Mouse (Mus musculus) liver, adult 10 weeks (tissue): ENCODE measurements around the gene Chuk. TPM values are rescaled to one million over a fixed set of nuclear protein-coding genes. Genes with fewer than 3 reads are reported as not detected.

Experiments used
- polyA plus RNA-seq: library from polyadenylated mRNA; stranded (reverse); fragments of 350-450 nt; fragmentation: Illumina TruSeq; extraction: RNeasy Lipid Tissue Mini Kit (QIAGEN cat#74804); gene quantifications from one replicate; pipeline ENCODE4 v1.2.3, GENCODE M21; 2014; ENCODE audit warnings: low read depth, low replicate concordance

The Chuk gene
- polyA plus RNA-seq, result 245 TPM

DNA sequence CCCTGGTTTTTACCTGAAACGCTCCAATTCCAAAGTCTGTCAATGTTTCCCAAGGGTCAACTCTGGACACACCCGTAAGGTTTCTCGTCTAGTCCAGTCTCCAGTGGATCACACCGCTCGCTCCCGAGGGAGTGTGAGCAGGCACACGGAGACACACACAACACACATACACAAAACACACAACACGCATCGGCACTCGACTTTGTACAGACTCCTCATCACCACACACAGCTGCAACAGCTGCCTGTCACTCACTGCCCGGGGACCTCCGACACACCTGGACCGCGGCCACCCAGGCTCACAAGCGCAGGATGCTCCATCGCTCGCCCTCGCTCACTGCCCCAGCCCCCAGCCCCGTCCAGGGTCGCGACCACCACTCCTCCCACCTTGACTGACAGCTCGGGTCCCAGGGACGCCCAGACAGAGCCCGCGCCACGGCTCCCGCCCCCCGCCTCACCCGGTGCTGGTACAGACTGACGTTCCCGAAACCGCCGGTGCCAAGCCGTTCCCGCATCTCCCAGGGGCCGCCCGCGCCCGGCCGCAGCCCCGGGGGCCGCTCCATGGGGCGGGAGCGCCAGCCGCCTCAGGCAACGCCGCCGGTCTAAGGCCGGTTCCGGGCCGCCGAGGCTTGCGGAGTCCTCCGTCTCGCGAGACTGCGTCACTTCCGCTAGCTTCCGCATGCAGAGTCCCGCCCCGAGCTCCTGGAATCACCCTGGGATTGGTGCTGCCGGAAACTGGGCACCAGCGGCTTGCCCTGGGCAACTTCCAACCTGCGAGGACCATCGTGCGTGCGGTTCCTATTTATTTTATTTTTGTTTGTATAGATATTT lies at the start of gene Chuk:
Chuk (minus strand) TSS at position 650 of the 830 bp plus-strand sequence.

DNA sequence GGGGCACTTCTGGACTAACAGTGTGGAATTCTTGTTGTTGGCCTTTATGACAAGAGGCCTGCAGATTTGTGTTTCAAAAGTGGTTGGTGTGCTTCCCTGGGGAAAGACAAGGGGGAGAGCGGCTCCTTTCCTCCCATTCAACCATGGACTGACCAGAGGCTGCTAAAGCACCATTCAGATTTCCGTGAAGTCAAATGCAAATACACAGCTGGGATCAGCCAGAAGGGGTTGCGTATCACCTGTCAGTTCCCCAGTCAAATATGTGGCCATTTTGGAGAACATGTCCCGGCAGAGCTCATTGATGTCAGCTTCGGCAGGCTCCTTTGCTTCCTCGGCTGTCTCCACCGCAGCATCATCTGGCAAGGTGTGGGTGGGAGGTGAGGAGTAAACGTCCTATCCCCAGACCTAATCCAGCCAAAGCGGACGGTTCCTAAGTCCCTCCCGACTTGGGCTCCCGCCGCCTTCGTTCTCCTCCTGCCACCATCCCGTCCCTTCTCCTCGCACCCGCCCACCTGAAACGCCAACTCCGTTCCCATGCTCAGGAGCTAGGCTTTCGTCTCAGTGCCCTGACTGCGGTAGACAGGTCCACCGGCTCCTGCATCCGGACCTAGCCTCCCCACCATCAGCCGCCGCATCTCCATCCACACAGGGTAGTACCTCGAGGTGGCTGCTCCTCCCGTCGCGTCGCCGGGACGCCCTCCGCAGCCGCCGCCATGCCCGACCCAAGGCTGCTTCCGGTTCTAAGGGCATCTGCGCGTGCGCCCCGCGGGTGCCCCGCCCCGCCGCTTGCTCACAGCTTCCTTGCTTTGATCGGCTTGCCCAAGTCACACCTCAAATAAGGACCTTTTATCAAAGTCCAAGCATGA lies 38.7 kb upstream of the Chuk start, which contains the start of gene Bloc1s2:
Bloc1s2 (minus strand) TSS at position 745 of the 866 bp plus-strand sequence.

DNA sequence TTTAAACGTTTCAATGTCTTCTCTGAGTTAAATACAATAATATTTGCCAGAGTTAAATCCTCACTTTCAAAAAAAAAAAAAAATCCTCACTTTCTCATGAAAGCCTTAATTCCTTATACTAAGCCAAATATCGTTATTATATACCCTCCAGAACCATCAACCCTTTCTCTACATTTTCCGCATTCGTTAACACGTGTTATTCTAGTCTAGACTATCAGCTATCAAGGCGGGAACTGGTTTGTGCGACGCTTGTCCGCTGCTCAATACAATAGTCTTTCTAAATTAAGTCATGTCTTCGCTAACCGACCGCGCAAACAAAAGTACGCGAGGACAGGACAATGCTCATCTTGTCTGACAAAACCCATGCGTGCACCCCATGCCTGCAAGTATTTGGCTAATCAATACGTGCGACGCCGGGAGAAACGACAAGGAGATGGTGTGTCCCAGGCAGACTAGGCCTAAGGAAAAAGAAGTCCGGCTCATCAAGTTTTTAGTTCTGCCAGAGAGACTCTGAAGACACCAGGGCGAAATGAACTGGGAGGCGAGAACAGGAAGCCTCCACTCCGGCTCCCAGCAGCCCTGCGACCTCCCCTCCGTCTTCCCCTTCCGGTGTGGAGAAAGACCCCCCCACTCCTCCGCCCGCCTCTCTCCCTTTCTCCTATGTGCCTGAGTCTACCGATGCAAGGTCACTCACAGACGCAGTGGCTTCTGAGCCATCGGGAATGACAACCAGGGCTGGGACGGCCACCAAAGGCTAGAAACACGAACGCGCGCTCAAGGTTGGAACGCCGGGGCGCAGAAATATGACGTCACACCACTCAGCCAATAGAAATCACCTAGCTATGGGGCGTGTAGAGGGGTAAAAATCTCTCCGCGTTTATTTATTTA lies 28.0 kb upstream of the Chuk start, which contains the start of gene Cwf19l1:
Cwf19l1 (minus strand) TSS at position 805 of the 888 bp plus-strand sequence.

DNA sequence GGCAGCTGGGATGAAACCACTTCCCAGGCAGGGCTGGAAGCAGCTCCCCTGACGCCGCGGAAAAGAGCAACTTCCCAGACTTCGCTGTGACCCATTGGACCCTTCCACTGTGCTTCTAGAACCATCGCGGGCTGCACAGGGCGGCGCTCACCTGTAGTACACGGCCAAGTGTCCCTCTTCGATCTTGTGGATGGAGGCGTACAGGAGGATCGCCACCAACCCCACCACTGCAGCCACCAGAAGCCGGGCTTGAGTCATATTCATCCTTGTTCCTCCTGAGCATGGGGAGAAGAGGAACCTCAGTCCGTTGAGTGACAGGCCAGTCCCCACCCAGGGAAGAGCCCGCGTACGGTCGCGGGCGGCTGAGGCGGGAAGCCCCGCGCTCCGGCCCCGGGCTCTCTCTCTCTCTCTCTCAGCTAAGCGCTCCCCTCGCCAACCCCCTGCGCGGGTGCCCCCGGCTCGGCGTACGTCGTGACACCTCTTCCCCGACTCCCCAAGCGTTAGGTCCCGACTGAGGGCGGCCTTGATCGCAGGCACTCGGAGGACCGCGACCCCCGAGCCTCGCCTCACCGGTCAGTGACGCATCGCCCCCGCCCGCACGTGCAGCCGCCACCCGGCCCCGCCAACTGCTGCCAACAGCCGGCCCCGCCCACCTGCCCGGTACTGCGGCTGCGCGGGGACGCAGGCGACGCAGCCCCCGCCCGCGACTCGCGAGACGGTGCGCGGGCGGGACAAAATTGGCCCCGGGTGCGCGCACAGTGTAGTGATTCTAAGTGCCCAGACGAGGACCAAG lies 38.0 kb downstream of the Chuk start, which contains the start of gene Erlin1:
Erlin1 (minus strand) TSS at position 665 of the 793 bp plus-strand sequence.

DNA sequence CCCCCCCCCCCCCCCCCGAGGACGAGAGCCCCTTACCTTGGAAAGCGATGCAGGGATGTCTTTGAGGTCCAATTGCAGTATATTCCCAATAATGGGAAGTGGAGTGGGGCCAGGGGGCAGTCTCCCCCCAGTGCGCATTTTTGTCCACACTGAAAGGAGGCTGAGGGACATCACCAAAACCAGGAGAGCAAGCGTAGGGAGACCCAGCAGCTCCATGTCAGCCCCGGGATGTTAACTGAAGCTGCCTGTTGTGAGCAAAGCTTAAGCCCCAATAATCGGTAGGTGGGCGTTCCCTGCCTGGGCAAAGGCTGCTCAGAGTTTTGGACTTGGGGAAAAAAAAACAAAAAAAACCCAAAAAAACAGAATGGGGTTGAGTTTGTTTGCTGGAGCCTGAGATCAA lies 78.3 kb downstream of the Chuk start, which contains the start of gene Cyp2c23:
Cyp2c23 (minus strand) TSS at position 237 of the 400 bp plus-strand sequence.

Other genes starting within 250 kb of the Chuk start
- gene Dnmbp, start 167.3 kb downstream of the Chuk start, polyA plus RNA-seq, result 7.6 TPM
- 20.6 TPM for gene Cpn1, start 120.9 kb downstream of the Chuk start, polyA plus RNA-seq
- 291 TPM for gene Cyp2c23, start 78.3 kb downstream of the Chuk start, polyA plus RNA-seq
- 44.8 TPM for gene Erlin1, start 37.7 kb downstream of the Chuk start, polyA plus RNA-seq
- 17.0 TPM for gene Cwf19l1, start 28.4 kb upstream of the Chuk start, polyA plus RNA-seq
- 29.2 TPM for gene Bloc1s2, start 39.0 kb upstream of the Chuk start, polyA plus RNA-seq
- not detected for gene Pkd2l1, start 85.0 kb upstream of the Chuk start, polyA plus RNA-seq
- gene Scd3, start 95.8 kb upstream of the Chuk start, polyA plus RNA-seq, result not detected
- gene Scd2, start 186.2 kb upstream of the Chuk start, polyA plus RNA-seq, result 3.6 TPM
- gene Scd4, start 225.6 kb upstream of the Chuk start, polyA plus RNA-seq, result not detected